In genomic region chr2:52504762-52505161, GRCm38 (mm10) we compare ENCODE assay signal across 14 mouse cellular contexts.
DNase-seq lines count a peak whose midpoint lies in the region; ATAC-seq and TF ChIP-seq lines count a peak whose summit lies in the region.
"Had no signal": no experiment of that assay in that cellular context is flagged by ENCODE, and none has a peak within 500 bp of the region (broad histone marks: within the 10 kb centered on the region; RNA-seq: fewer than 3 reads in every experiment).

No protein-coding gene starts in this region.

- H3K4me3 ChIP-seq in gastrocnemius, adult 2 months, result no peak overlapping the region
- H3K4me3 ChIP-seq in lung, adult 2 months (replicated peaks; ENCODE audit: extremely low read depth, low read depth, low read length), result no peak overlapping the region
- H3K4me3 ChIP-seq: midbrain, embryonic 12.5 days had no signal

- ATAC-seq in inflammation-experienced regulatory T-cells, adult 6 months, result no peak
- ATAC-seq: Patski had no signal

- TF ChIP-seq POLR2A in lung, adult 2 months (IDR thresholded peaks at IDR 0.05; ENCODE audit: borderline replicate concordance, extremely low read depth, low read depth, low read length), result no peak

- WGBS in lung, adult 2 months, result 56% methylated on average over 3 of the region's 3 CpGs

- TF ChIP-seq CTCF in gastrocnemius, adult 2 months (IDR thresholded peaks at IDR 0.05), result no peak
- TF ChIP-seq CTCF in lung, adult 2 months (IDR thresholded peaks at IDR 0.05; ENCODE audit: insufficient read depth, low read length), result no peak

- intact Hi-C loops in gastrocnemius, adult 2 months (cut with DNase I), result no loop called here

- peaks cover 2% of the 10 kb centered on the region; the same call in 1 of the 2 replicates for H3K4me1 ChIP-seq in lung, adult 2 months (ENCODE audit: control insufficient read depth, insufficient read depth, low read length)
- H3K4me1 ChIP-seq: midbrain, embryonic 12.5 days had no signal

- no peak overlapping the region for H3K27ac ChIP-seq in gastrocnemius, adult 2 months
- H3K27ac ChIP-seq: liver, embryonic 14.5 days; midbrain, embryonic 12.5 days had no signal

- peak; percentile 23 for DNase-seq in gastrocnemius, adult 18-20 months (ENCODE audit: low spot score)
- DNase-seq in gastrocnemius, adult 2 months, result no peak
- DNase-seq in 3T3-L1 (ENCODE audit: low read depth, low spot score) (peak; percentile 53), adipocyte (ENCODE audit: low spot score) (peak; percentile 95)
- DNase-seq in lung, adult 2 months, result peak; percentile 24
- no peak for DNase-seq in right cerebral cortex, postnatal 4 days
- DNase-seq: heart, adult 11 months; heart, postnatal 14 days; kidney, postnatal 25 days; thymus, postnatal 4 days had no signal

Comparison
In these comparisons a context has a peak if more than half of its experiments do, and no peak if none do; other contexts are left out.
1. DNase-seq: peak in gastrocnemius, adult 18-20 months (single experiment), 3T3-L1 (single experiment), adipocyte (single experiment) and lung, adult 2 months (single experiment); none in gastrocnemius, adult 2 months (single experiment) and right cerebral cortex, postnatal 4 days (single experiment).